Mouse (Mus musculus): ENCODE measurements around the gene Islr2. TPM values are rescaled to one million over a fixed set of nuclear protein-coding genes. Genes with fewer than 3 reads are reported as not detected.

The Islr2 gene
- total and polyA plus RNA-seq, 3 experiments: not detected

GRCm38 (mm10) chr9:58177165-58177564 is 27.0 kb downstream of the Islr2 start:
- dilution Hi-C loops (cut with MboI; ENCODE audit: extremely low pct_ligation_motif_present, extremely low pct_unique_long_range_greater_than_20kb, low sequenced_read_pairs): no loop called here
- H3K9me3 ChIP-seq (replicated peaks; ENCODE audit: low read length): no peaks in the 10 kb centered on the region
- H3K4me1 ChIP-seq (ENCODE audit: control insufficient read depth in 1 of 2, insufficient read depth in 2 of 2): peaks cover 0 to 2% of the 10 kb centered on the region in 2 experiments; a peak in 2 of 4 replicates
- H3K9ac ChIP-seq (ENCODE audit: insufficient read depth, low read depth): no peak overlapping the region
- H3K27me3 ChIP-seq (replicated peaks): no peaks in the 10 kb centered on the region
- H3K4me3 ChIP-seq (replicated peaks in 1 of 3; ENCODE audit: low read depth in 2 of 3, low read length in 2 of 3, poor library complexity in 1 of 3): no peak overlapping the region
- H3K36me3 ChIP-seq (replicated peaks in 1 of 2; ENCODE audit: control insufficient read depth in 1 of 2, insufficient read depth in 1 of 2, low read length in 1 of 2): no peaks in the 10 kb centered on the region
- TF ChIP-seq TBP (conservative IDR thresholded peaks at IDR 0.05; ENCODE audit: low read depth, low read length): no peak
- TF ChIP-seq POLR2AphosphoS2 (IDR thresholded peaks at IDR 0.05; ENCODE audit: low read depth, low read length): no peak
- no peak for TF ChIP-seq PAX5 (IDR thresholded peaks at IDR 0.05; ENCODE audit: low read length)
- TF ChIP-seq ETS1 (conservative IDR thresholded peaks at IDR 0.05; ENCODE audit: low read depth, low read length): no peak
- TF ChIP-seq MAZ (IDR thresholded peaks at IDR 0.05; ENCODE audit: low read depth, low read length): no peak
- TF ChIP-seq KAT2A (IDR thresholded peaks at IDR 0.05; ENCODE audit: insufficient replicate concordance, low read length): no peak
- no peak for TF ChIP-seq ELF1 (IDR thresholded peaks at IDR 0.05; ENCODE audit: low read depth, low read length)
- TF ChIP-seq CHD1 (IDR thresholded peaks at IDR 0.05; ENCODE audit: low read depth, low read length): no peak
- no peak for TF ChIP-seq POLR2A (IDR thresholded peaks at IDR 0.05; ENCODE audit: low read depth, low read length)
- no peak for TF ChIP-seq MYC (IDR thresholded peaks at IDR 0.05; ENCODE audit: low read depth, low read length)
- H3K79me2 ChIP-seq (replicated peaks; ENCODE audit: control insufficient read depth, extremely low read depth, insufficient read depth, poor library complexity, severe bottlenecking): no peaks in the 10 kb centered on the region
- no peak overlapping the region for H3K4me2 ChIP-seq (ENCODE audit: insufficient read depth, low read depth, poor library complexity, severe bottlenecking)
- no peak overlapping the region for H3K27ac ChIP-seq (ENCODE audit: insufficient read depth, low read depth)
- in situ Hi-C loops (cut with MboI; ENCODE audit: low pct_ligation_motif_present, low pct_unique_long_range_greater_than_20kb, low sequenced_read_pairs): no loop called here
- no peak for DNase-seq (ENCODE audit: extremely low read depth)

- no peak overlapping the region for H3K9ac ChIP-seq (ENCODE audit: insufficient read depth, low read depth)
- H3K4me3 ChIP-seq (replicated peaks in 1 of 3; ENCODE audit: low read depth in 2 of 3, low read length in 2 of 3, poor library complexity in 1 of 3): no peak overlapping the region
- no peak overlapping the region for H3K27ac ChIP-seq (ENCODE audit: insufficient read depth, low read depth)
- H3K4me1 ChIP-seq (ENCODE audit: control insufficient read depth in 1 of 2, insufficient read depth in 2 of 2): peaks cover 2 to 3% of the 10 kb centered on the region in 2 experiments; a peak in 3 of 4 replicates
- TF ChIP-seq USF1 (IDR thresholded peaks at IDR 0.05; ENCODE audit: low read depth, low read length): no peak
- no peak for TF ChIP-seq SIN3A (IDR thresholded peaks at IDR 0.05; ENCODE audit: low read length)
- TF ChIP-seq NRF1 (IDR thresholded peaks at IDR 0.05; ENCODE audit: low read depth, low read length): no peak
- no peak for TF ChIP-seq POLR2A (IDR thresholded peaks at IDR 0.05; ENCODE audit: low read depth, low read length)
- no peak for TF ChIP-seq ZNF384 (IDR thresholded peaks at IDR 0.05; ENCODE audit: low read depth, low read length)
- no peak for TF ChIP-seq EP300 (IDR thresholded peaks at IDR 0.05; ENCODE audit: low read length)
- TF ChIP-seq JUN (IDR thresholded peaks at IDR 0.05; ENCODE audit: insufficient read depth, low read depth, low read length): no peak
- TF ChIP-seq MEF2A (IDR thresholded peaks at IDR 0.05; ENCODE audit: borderline replicate concordance, low read depth, low read length): no peak
- no peaks in the 10 kb centered on the region for H3K9me3 ChIP-seq (replicated peaks; ENCODE audit: low read length)
- H3K36me3 ChIP-seq (replicated peaks in 1 of 2; ENCODE audit: control insufficient read depth in 1 of 2, insufficient read depth in 1 of 2, low read length in 1 of 2): no peaks in the 10 kb centered on the region
- no peaks in the 10 kb centered on the region for H3K27me3 ChIP-seq (replicated peaks)
- H3K4me2 ChIP-seq (ENCODE audit: insufficient read depth, low read depth, poor library complexity, severe bottlenecking): no peak overlapping the region
- in situ Hi-C loops (cut with MboI; ENCODE audit: low pct_ligation_motif_present, low pct_unique_long_range_greater_than_20kb, low sequenced_read_pairs) (no loop called here), dilution Hi-C loops (cut with MboI; ENCODE audit: extremely low pct_ligation_motif_present, extremely low pct_unique_long_range_greater_than_20kb, low sequenced_read_pairs) (no loop called here)
- DNase-seq (ENCODE audit: extremely low read depth): no peak
- no peaks in the 10 kb centered on the region for H3K79me2 ChIP-seq (replicated peaks; ENCODE audit: control insufficient read depth, extremely low read depth, insufficient read depth, poor library complexity, severe bottlenecking)
These were observed 28.2 kb downstream of the Islr2 start for GRCm38 (mm10) chr9:58175745-58176487.

All from CH12.LX (cell line).